Mouse (Mus musculus): ENCODE data around the gene Wfdc5.

DNA sequence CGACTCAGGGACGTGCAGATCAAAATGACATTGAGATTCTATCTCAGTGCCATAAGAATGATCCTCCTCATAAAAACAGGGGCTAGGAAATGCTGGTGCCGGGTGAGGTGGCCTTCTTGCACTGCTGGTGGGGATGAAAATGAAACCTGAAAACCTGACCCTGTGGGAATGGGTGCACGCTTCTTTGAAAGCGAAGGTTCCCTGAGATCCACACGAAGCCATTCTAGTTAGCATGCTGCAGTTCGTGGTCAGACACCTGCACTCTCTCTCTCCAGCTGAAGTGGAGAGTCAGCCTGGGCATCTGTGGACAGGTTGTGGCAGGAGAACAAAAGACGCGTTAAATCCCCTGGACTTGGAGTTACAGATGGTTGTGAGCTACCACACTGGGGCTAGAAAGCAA lies 36.8 kb upstream of the Wfdc5 start:
- TF ChIP-seq CTCF (IDR thresholded peaks at IDR 0.05; ENCODE audit: low read depth), result no peak
- TF ChIP-seq EP300 (IDR thresholded peaks at IDR 0.05; ENCODE audit: low read depth), result no peak

Measured in liver, embryonic 14.5 days (tissue).